Mouse (Mus musculus) lung, postnatal 0 days (tissue): ENCODE measurements around the gene F2rl2.

ENCODE experiments used
- CTCF ChIP-seq: IDR thresholded peaks from 2 replicates; pipeline ENCODE4 v1.5.1; 2016; ENCODE audit warnings: antibody characterized with exemption, mild to moderate bottlenecking
- EP300 ChIP-seq: IDR thresholded peaks from 2 replicates; pipeline ENCODE4 v1.6.1; 2016; ENCODE audit warnings: antibody characterized with exemption, mild to moderate bottlenecking, control low read depth

DNA sequence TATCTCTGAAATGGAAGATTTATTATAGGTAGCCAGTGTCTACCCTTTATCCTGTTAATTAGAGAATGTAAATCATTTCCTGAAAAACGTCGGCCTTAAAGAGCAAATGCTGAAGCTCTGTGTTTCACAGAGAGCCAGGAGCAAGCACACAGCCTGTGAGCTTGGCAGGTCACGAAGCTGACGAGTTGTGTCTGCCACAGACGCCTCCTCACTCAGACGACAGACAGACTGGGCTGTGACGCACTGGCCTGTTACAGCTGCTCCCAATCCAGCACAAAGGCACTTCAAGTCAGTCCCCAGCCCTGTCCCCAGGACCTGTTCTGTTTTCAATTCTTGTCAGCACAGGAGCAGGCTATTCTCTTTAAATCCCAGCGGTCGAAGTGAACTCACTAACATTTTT lies 41.4 kb upstream of the F2rl2 start:
- TF ChIP-seq CTCF (no peak), EP300 (no peak)
